Mouse (Mus musculus): ENCODE measurements around the gene Rapgef5. TPM values are rescaled to one million over a fixed set of nuclear protein-coding genes. Genes with fewer than 3 reads are reported as not detected.

Rapgef5 gene
- polyA plus RNA-seq, 1 experiment from 2014 or later: 25.7 TPM

DNA sequence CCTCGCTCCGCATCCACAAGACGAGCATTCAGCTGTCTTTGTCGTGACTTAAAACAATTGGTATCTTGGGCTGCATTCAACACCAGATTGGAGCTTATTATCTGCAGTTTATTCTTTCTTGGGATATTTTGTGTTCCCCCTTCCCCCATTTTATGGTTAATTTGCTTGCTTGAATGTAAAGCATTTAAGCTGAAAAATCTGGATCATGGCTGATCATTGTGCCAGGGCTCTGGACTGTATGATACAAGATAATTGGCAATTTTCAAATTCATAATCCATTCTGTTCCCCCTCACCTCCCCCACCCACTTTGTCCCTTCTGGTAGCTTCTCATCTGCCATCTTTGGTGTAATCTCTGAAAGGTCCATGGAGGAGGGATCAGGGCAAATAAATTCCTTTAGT is 290.2 kb downstream of the Rapgef5 start:
- WGBS: 5% methylated on average over 4 of the region's 4 CpGs

DNA sequence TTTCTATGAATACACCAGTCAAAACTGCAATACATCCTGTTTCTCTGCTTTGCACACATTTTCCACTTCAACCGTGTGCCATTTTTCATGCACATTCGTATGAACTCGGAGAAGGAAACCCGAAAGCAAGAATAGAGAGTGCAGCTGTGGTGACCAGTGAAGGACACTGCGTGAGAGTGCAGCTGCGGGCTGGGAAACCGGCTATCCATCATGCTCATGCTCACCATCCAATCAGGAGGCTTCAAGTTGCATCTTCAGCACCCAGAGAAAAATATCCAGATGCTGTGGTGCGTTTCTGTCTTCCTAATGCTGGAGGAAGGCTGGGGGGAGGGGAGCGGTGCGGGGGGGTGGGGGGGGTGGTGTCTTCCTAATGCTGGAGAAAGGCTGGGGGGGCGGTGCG is 291.4 kb downstream of the Rapgef5 start:
- H3K27ac ChIP-seq (ENCODE audit: low read depth, low read length): 0 out of 2 replicates have a peak overlapping the region, but pooled peaks have one; percentile 0
- no peak overlapping the region for H3K9ac ChIP-seq (ENCODE audit: low read length)
- peak overlapping the region; percentile 29; the same call in 1 of the 2 replicates for H3K4me2 ChIP-seq (ENCODE audit: low read length)
- H3K4me1 ChIP-seq (ENCODE audit: control insufficient read depth, insufficient read depth, low read length): peaks cover 41% of the 10 kb centered on the region
- H3K9me3 ChIP-seq (replicated peaks; ENCODE audit: control insufficient read depth, low read length): no peaks in the 10 kb centered on the region
- ATAC-seq (no peak), DNase-seq (ENCODE audit: low spot score) (no peak)
- no peak overlapping the region for H3K4me3 ChIP-seq (ENCODE audit: low read depth, low read length)
- H3K27me3 ChIP-seq (replicated peaks; ENCODE audit: control insufficient read depth, insufficient read depth, low read length): peaks cover 13% of the 10 kb centered on the region
- 27% methylated on average over 8 of the region's 12 CpGs for WGBS
- H3K36me3 ChIP-seq (ENCODE audit: control insufficient read depth, insufficient read depth, low read length): no peaks in the 10 kb centered on the region

More for the DNA sequence above, 290.2 kb downstream of the Rapgef5 start:
- peaks cover 10% of the 10 kb centered on the region; the same call in 1 of the 2 replicates for H3K27me3 ChIP-seq (replicated peaks; ENCODE audit: control insufficient read depth, insufficient read depth, low read length)
- ATAC-seq (no peak; the same call in 1 of the 2 replicates), DNase-seq (ENCODE audit: low spot score) (no peak)
- H3K4me2 ChIP-seq (ENCODE audit: low read length): peak overlapping the region; percentile 47
- H3K36me3 ChIP-seq (ENCODE audit: control insufficient read depth, insufficient read depth, low read length): no peaks in the 10 kb centered on the region
- no peaks in the 10 kb centered on the region for H3K9me3 ChIP-seq (replicated peaks; ENCODE audit: control insufficient read depth, low read length)
- peaks cover 41% of the 10 kb centered on the region for H3K4me1 ChIP-seq (ENCODE audit: control insufficient read depth, insufficient read depth, low read length)
- peak overlapping the region; percentile 40; the same call in 1 of the 2 replicates for H3K9ac ChIP-seq (ENCODE audit: low read length)
- H3K4me3 ChIP-seq (ENCODE audit: low read depth, low read length): 0 out of 2 replicates have a peak overlapping the region, but pooled peaks have one; percentile 8
- no peak overlapping the region for H3K27ac ChIP-seq (ENCODE audit: low read depth, low read length)

DNA sequence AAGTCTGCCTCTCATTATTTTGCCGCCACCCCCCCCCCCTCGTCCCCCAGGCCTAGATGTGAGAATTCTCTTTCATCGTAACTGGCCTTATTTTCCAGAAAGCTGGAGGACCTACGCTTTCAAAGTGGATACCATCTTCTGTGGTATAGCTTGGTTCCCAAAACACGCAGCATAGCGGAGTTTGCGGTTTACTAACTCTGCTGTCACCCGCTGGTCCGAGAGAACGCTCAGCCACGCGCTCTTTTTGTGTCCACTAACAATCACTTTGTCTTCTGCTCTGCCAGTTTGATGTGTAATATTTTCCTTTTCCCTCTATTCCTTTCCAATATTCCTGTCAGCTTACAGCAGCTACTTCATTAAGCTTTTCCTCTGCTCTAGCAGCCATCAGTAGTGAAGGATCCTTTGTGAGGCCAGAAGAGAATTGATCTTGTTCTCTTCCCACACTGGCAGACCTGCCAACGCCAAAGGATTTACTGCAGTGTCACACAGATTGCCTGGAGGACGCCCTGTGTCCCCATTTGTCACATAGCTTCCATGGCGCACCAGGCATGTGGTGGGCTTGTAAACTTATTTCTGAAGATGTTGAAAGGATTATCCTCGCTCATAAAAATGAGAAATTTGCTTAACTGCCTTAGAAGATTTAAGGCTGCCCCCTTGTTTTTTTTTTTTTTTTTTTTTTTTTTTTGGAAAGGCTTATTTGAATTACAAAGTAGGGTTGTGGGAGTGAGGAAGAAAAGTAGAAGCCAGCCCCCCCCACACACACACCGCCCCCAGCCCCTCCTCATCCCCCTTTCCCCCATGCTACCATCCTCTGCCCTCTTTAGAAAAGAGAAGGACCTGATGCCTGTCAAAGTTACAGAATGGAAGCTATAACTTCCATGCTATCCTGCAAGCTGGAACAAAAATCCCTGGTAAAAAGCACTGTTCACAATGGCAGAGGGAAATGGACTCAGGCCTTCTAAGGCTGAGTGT is 292.4 kb downstream of the Rapgef5 start:
- Histone ChIP-seq H3K4me2 (ENCODE audit: low read length) (peak overlapping the region; percentile 37), H3K9me3 (replicated peaks; ENCODE audit: control insufficient read depth, low read length) (no peaks in the 10 kb centered on the region), H3K9ac (ENCODE audit: low read length) (peak overlapping the region; percentile 40), H3K4me1 (ENCODE audit: control insufficient read depth, insufficient read depth, low read length) (peaks cover 41% of the 10 kb centered on the region), H3K36me3 (ENCODE audit: control insufficient read depth, insufficient read depth, low read length) (no peaks in the 10 kb centered on the region), H3K27ac (ENCODE audit: low read depth, low read length) (0 out of 2 replicates have a peak overlapping the region, but pooled peaks have one; percentile 18), H3K4me3 (ENCODE audit: low read depth, low read length) (no peak overlapping the region), H3K27me3 (replicated peaks; ENCODE audit: control insufficient read depth, insufficient read depth, low read length) (peaks cover 13% of the 10 kb centered on the region)
- ATAC-seq: no peak
- WGBS: 6% methylated on average over 17 of the region's 17 CpGs
- DNase-seq (ENCODE audit: low spot score): peak; percentile 64
